Mouse (Mus musculus): ENCODE results near the gene Gm9376.

Gm9376 gene

DNA sequence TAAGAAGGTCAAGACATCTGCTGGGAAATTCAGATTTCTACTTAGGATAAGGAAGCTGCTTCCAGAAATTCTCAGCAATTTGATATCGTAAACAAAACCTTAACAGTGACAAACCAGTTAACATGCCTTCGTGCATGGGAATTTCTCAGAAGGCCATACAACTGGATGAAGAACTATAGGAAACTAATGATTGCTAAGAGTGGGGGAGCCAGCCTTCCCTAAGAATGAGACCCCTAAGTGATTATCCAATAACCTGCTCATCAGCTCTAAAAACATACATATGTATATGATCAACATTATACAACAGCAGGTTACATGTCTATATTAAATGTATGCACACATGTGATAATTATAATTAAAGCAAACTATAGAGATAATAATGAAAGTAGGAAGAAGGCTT is at the start of gene Gm9376:
Gm9376 (plus strand) TSS at position 301 of the 400 bp plus-strand sequence.
- DNase-seq (ENCODE audit: low read depth, low spot score), result no peak

DNA sequence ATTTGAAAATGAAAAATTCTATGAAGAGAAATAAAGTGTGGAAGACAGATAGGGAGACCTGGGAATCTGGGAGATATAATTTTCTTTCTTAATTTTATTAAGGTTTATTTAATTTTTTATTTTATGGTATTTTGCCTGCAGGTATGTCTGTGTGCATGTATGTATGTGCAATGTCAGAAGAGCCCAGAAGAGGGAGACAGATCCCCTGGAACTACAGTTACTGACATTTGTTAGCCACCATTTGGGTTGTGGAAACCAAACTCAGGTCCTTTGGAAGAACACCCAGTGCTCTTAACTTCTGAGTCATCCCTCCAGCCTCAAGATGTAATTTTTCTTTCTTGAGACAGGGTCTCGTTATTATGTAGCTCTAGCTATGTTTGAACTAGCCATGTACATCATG is 45.9 kb upstream of the Gm9376 start:
- no peak for DNase-seq (ENCODE audit: low read depth, low spot score)

DNA sequence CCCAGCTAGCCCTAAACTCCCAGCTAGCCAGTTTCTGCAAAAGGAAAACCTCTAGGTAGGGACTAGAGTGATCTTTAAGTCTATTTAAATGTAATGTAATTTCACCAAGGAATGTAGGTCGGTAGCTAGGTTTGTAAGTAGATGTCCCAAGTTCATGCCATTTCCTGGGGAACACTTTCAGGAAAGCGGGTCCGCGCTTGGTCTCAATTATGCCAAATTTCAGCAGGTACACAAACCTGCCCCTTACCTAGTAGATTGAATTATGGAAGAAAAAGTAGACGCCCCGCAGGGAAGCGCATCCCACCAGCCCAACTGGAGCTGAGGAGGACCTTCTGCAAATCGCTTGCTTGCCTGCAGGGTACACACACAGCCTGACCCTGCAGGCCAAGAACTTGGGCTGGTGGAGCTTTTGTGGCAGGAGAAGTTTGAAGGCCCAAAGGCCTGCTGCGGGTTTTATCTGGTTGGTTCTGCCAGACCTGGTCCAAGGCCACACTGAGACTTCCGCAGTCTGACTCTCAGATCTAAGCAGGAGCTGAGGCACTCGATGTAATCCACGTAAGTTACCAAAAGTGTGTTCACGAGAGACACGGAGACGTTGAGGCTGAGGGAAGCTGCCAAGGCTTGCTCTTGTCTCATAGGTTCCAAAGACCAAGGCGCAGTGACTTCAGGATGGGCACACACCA is 41.6 kb upstream of the Gm9376 start:
- no peak for DNase-seq (ENCODE audit: low read depth, low spot score)

DNA sequence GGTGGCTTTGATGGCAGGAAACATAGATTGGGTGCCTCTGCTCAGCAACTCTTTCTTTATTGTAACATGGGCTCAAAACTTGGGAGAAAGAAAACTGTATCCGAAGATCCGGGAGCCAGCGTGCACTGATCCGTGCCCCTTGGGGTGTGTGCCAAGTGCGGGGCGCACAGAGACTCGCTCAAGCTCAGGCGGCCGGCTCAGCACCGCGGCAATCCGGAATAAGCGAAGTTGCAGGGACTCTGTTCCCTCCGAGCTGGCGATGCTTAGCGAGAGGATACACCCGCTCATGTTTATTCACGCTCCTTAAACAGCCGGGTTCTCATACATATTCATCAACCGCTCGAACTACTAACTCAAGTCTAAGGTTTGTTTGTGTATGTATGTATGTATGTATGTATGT is 40.8 kb upstream of the Gm9376 start:
- DNase-seq (ENCODE audit: low read depth, low spot score), result no peak

DNA sequence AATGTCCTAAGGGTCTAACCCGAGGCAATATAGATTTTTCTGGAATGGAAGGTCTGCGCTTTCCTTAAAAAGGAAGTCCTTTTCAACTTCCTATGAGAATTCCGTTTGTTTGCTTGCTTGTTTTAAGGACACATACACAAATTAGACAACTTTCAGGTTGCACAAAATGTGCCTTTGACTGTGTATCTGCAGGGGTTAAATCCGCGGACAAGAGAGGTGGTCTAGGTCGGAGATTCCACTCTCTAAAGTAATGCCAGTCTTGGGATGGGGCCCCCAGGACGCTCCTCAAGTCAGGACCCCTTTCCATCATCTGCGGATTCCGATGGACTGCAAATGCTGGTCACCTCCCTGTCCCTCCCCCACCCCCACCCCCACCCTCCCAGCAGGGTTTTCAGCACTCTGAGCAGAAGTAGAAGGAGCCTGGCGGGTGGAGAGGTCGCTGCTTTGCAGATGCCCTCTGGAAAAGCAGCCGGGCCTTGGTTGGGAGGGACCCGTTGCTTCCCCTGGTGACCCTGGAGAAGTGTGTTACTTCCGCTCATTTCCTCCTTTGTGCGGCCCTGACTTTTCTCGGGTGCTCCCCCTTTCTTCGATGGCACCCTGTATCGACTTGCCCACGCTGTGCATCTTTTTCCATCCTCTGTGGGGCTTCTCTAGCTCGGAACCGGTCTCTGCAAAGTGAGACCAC is 40.1 kb upstream of the Gm9376 start:
- DNase-seq (ENCODE audit: low read depth, low spot score), result no peak

DNA sequence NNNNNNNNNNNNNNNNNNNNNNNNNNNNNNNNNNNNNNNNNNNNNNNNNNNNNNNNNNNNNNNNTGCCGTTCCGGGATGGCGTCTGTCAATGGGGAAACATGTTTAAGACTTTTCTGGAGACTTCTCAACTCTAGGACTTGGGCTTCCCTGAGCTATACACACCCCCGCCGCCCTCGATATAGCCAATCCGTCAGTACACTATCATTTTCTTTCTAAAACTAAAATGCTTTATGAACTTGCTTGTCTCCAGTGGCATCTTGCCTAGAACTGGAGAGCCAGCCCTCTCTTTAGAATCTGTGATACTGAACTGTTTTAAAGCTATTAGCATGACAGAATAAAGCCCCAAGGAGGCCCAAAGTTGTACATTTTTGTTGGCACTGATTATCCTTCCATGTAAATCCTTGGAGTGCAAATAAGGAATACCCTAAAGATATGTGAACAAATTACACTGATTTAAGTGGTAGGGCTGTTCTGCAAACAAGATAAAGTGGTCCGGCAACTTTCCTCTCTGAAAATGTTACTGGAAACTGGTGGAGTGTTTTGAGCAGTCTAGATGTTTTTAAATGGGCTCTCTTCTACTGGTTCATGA is 34.3 kb upstream of the Gm9376 start:
- no peak for DNase-seq (ENCODE audit: low read depth, low spot score)

DNA sequence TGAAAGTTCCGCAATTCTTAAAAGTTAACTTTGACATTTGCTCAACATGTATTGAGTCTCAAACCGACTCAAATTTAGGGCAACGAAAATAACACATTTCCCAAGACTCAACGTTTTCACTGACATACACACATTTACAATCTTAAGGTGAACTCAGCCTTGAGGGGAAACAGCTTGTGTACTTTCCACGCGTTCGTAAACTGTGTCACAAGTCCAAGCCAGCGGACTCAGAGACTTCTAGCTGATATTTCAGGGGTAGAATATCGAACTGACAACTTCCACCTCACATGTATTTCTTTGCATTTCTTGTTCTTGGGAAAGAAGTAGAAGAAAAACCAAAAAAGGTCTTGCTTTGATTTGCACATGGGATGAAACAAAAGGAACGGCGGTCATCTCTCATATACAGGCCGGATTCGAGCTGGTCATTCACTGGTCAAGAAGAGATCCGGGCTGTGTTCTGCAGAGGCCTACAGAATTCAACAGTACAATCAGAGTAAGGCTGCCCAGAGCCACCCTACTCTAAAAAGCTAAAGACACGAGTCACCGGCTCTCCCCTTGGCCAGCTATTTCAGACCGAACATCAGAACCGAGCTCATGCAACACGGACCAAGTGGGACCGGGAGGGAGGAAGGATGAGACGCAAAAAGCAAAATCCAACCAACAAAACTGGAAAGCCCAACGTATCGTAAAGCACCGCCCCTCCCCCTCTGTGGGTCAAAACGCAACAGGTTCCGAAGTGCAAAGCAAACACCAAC is 32.8 kb upstream of the Gm9376 start:
- DNase-seq (ENCODE audit: low read depth, low spot score), result no peak

DNA sequence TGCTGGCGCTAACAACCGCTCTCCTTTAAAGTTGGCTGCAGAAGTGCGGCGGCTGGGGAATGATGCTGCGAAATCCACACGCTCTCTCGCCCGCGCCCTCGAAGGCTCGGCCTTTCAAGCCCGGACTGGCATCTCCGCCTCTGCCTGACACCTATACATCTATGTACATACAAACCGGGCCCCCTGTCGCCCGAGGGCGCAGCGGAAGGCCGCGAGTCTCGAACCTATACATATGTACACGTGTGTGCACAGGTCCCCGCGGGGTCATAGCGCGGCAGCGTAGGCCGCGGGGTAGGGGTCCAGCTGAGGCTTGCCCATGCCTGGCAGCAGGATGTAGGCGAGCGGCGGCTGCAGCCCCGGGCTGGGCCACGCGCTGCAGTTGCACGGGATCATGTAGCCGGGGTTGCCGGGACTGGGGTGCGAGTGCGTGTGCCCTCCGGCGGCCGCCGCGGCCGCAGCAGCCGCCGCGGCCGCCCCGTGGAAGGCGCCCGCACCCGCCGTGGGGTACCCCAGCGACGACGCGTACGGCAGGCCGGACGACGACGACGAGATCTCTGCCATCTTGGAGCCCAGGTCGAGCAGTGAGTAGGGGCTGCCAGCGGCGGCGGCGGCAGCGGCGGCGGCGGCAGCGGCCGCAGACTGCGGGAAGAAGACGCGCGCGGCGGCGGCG is 32.1 kb upstream of the Gm9376 start:
- no peak for DNase-seq (ENCODE audit: low read depth, low spot score)

DNA sequence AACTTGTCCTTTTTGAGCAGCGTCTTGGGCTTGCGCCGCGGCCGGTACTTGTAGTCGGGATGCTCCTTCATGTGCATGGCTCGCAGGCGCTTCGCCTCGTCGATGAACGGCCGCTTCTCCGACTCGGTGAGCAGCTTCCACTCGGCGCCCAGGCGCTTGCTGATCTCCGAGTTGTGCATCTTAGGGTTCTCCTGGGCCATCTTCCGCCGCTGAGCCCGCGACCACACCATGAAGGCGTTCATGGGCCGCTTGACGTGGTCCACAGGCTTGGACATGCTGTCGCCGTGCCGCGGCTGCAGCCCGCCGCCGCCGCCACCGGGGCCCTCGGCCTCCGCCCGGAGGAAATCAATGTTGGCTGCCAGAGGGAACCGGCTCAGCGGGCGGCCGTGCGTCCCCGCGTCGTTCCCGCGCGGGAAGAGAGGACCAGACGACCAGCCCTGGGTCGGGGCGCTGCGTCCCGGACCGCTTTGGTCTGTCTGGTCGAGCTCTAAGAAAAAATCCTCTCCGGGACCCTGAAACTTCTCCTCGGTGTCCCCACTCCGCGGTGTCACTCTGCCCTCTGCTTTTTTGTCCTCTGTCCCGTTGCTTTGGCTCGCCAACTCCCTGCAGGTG is 31.3 kb upstream of the Gm9376 start:
- DNase-seq (ENCODE audit: low read depth, low spot score), result no peak

DNA sequence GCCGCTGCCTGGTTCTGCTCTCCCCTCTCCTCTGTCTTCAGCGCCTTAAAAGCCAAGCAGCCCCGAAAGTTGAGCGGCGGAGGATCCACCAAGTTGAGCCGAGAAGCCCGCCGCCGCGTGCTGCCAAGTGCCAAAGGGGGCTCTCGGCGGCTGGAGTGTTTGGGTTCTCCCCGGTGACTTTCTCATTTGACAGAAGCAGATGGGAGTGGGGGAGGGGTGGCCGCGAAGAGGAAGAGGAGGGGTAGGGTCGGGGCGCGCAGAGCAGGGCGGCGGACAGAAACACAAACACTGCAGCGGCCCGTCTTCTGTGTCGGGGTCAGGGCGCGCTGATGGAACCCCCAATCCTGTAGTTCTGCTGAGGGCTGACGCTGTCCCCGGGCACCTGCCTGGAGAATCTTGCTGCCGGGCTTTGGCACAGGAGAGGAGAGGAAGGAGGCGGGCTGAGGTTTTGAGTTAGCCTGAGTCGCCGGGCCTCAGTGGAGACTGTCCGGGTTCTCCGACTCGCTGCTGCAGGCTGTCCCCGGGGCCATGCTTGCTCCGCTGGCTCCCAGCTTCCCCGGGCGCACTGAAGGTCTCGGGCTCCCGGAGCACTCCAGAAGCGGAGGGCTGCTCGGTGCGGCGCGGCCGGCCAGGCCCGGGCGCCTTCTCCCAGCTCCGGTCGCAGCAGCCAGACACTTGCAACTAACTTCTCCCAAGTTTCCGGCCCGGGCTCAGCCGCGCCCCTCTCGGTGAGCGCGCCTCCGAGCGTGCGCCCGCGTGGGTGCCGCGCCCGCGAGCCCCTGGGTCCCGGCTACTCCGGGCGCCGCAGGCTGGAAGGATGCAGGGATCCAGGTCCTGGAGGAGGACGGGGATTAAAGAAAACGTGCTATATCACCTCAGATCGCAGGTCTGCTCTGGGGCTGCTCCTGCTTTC is 30.5 kb upstream of the Gm9376 start:
- DNase-seq (ENCODE audit: low read depth, low spot score), result no peak

DNA sequence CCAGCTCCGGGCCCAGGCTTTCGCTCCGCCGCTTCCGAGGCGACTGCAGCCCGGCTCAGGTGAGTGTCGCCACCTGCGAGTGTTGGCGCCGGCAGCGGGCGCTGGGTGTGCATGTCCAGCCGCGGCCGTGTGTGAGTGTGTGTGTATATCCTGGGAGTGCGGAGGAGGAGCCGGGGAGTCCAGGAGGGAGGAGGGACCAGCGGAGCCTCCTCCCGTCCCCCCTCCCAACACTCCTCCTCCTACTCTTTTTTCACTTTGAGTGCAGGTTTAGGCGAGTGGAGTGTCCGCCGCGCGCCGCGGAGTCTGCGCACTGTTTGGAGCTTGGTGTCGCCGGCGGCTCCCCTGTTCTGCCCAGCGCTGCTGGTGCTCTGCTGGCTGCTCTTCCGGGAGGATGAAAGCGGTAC is 29.9 kb upstream of the Gm9376 start, which contains the start of gene Sox21:
Sox21 (minus strand) TSS at position 145 of the 404 bp plus-strand sequence.
- DNase-seq (ENCODE audit: low read depth, low spot score), result no peak

DNA sequence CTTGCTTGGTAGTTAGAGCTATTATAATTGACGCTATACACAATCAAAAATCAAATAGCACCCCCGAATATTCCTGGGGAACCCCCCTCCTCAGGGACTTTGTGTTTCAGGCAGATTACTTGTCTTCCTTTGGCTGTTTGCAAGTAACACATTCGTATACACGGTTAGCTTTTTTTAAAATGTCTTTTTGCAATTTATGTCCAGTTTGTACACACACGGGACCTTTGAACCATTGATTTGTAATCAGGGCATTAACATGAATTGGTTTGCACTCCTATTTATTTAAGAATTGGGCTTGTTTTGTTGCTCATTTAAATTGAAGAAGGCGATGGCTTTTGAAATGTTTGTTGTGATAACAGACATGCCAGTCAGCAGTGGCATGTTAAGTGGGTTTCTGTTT is 29.0 kb upstream of the Gm9376 start:
- no peak for DNase-seq (ENCODE audit: low read depth, low spot score)

DNA sequence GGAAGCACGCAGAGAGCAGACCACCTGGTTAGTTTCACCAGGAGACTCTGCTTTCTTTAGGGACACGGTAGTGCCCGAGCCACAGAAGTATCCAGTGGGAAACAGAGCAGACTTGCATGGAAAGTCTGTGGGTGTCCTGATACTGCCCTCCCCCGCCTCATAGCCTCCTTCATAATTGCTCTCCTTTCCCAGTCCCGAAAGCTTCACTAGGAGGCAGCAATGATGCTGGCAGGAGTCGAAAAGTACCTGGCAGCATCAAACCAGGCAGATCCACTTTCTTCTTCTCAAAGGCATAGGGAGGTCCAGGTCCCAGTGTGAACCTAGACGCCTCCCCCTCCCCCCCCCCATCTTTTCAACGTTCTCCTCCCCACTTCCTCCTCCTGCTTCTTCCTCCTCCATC is 27.4 kb upstream of the Gm9376 start:
- DNase-seq (ENCODE audit: low read depth, low spot score), result no peak

DNA sequence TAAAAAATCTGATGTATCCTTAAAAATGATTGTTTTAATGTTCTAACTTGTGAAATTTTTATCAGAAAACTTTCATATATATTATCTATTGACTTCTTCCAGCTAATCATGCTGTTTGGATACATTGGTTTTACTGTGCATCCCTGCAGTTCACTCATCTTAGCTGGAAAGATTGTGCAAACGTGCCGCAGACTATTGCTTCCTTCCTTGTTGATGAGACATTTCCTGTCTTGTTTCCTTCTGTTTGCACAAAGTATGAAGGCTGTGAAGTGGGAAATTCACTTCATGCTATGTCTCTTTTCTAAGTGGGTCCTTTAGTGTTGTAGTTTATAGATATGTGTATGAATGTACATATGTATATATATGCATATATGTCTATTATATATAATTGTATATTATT is 25.3 kb upstream of the Gm9376 start:
- no peak for DNase-seq (ENCODE audit: low read depth, low spot score)

DNA sequence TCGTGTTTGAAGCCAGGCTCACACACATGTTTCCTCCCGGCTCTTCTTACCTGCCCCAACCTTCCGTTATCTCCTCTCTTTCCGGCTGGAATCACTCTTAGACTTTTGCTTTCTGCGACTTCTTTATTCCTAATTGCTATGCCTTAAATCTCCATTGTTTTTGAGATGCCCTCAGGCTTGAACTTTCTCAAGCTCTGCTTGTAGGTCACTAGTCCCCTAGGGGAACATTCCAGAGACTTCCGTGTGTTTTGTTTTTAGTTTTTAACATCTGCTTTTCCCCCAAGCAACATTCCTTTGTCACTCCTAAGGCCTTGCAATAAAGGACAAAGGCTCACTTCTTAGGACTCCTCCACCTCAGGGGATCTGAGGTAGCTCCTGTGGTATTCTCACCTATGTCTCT is 13.4 kb upstream of the Gm9376 start:
- DNase-seq (ENCODE audit: low read depth, low spot score), result no peak

DNA sequence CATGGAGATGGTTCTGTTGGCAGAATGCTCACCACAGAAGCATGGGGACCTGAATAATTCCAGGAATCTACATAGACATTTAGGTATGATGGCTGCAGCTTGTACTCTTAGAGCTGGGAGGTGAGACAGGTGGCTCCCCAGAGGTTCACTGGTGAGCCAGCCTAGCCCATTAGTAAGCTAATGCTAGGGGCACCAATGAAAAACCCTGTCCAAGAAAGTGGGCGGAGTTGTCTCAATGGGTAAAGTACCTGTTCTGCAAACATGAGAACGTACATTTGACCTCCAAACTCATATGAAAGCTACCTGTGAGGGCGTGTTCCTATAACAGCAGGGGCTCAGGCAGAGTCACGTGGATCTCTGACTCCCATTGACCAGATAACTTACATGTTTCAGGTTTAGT is 2.1 kb downstream of the Gm9376 start:
- DNase-seq (ENCODE audit: low read depth, low spot score), result no peak

DNA sequence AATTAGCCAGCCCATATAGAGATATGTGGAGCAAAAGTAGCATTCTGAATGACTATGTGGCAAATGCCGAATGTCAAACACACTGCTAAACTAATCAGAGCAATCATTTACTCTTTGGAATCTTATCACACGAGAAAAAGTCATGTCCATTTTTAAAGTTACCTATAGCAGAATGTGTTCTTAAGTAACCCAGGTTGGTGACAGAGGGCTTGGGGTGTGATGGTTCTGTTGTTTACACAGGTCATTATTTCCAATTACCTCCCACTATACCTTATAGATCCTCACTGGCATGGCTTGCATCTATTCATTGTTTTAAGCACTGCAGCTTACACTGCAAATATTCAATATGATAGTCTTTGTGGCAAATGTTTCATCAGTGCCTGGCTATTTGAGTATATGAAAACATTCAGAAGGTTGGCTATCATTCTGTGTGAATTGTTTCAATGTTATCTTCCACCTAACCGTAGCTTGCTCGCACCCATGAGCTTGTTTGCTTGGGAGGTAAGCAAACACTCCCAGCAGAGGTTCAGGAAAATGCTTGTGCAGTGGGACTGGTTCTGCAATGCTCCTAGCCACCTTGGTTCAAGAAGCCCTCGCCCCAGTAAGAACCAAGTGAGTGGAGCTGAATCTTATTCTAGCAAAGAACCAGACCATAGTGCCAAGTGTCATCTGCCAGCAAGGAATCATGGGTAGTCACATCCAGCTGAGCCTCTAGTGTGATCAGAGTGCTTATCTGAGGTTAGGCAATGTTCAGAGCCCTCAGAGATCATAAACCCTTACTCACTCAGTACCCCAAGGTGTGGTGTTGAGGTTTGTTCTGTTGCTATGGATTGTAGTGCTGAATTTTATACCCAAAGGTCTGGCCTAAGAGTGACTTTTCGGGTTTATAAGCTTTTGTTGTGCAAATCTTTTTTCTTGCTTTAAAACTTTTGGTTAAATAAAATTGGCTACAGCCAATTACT is 6.1 kb downstream of the Gm9376 start:
- no peak for DNase-seq (ENCODE audit: low read depth, low spot score)

DNA sequence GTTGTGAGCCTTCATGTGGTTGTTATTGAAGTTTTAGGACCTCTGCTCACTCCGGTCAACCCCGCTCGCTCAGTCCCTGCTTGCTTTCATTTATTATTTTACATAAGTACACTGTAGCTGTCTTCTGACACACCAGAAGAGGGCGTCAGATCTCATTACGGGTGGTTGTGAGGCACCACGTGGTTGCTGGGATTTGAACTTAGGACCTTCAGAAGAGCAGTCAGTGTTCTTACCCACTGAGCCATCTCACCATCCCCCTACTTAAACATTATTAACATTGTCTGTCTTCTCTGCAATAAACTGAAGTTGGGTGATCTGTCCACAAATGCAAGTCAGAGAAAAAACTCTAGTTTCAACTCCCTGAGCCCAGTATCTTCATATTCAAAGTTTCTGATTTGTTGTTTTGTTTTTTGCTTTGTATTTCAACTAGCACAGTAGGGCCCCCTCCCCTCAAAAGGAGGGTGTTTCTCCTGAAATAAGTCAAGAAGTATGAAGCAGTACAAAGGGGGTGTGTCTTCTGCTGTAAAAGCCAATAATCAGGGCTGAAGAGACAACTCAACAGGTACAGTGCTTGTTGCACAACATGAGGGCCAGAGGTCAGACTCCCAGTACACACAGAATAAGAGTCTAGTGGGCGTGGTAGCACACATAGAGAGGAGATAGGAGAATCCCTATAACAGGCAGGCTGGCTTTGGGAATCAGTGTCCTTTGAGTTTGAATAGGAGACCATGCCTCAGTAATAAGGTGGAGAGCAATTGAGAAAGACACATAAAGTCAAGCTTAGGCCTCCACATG is 11.1 kb downstream of the Gm9376 start:
- DNase-seq (ENCODE audit: low read depth, low spot score), result no peak
